Mouse (Mus musculus): ENCODE data around the gene Drc3. TPM values are rescaled to one million over a fixed set of nuclear protein-coding genes. Genes with fewer than 3 reads are reported as not detected.
"Not testable (repeated sequence)": the region's sequence is repeated elsewhere in the genome, so short reads cannot be mapped to it uniquely, and the experiment has no call there.

The Drc3 gene
- polyA plus RNA-seq, 1 experiment from 2014 or later = 1.9 TPM

DNA sequence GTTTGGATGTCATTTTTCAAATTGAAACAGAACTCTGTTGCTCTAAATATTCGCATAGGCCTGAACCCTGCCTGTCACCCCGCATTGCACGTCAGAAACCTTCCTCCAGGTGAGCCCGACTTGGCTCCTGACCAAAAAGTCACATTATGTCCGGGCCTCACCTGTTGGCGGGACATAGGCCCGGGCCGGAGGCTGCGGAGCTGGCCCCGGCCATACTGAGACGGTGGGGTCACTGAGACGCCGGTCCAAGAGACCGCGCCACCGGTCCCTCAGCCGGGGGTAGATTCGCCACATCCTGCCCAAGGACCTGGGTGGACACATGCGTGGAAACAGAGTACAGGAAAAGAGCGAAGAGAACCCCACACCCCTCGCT, 63.4 kb downstream of the Drc3 start:
- under 1% methylated on average over 21 of the region's 21 CpGs for WGBS

DNA sequence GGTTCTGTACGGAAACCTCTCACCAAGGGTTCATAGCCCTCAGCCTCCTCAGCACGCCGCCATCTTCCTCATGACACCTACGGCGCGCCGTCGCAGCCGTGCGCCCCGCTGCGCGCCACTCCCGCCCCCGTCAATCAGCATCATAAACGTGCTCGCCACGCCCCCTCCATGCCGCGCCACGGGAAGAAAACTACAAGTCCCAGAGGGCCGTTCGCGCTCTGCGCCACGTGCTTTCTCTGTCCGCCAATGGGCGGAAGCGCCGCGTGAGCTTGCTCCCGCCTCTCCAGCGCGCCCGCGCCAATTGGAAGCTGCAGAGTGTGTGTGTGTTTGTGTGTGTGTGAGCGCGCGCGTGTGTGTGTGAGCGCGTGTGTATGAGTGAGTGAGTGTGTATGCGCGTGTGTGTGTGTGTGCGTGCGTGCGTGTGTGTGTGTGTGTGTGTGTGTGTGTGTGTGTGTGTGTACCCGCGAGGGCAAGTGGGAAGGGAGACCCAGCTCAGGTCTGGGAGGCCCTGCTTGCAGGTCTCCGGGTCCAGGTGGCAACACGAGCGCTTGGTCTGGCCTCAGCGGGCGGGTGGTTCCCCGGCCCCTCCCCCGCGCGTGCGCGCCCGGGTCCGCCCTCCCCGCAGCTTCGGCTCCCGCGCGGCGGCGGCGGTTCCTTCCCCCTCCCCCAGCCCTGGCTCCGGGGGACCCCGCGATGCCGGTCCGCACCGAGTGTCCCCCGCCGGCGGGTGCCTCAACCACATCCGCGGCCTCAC, 64.0 kb downstream of the Drc3 start, which contains the start of gene Gid4:
TSS of gene Gid4 (plus strand) at position 183 of the 754 bp plus-strand sequence.
- WGBS = under 1% methylated on average over 65 of the region's 81 CpGs
- no peaks in the 10 kb centered on the region for H3K9me3 ChIP-seq
- H3K4me3 ChIP-seq (replicated peaks) = peak within 1 kb of the TSS; percentile 92
- H3K27ac ChIP-seq = peak within 1 kb of the TSS; percentile 91
- peak within 1 kb of the TSS; percentile 95 for H3K9ac ChIP-seq
- H3K4me1 ChIP-seq (replicated peaks) = peaks cover 16% of the 10 kb centered on the region
- no peaks in the 10 kb centered on the region for H3K36me3 ChIP-seq
- peak; percentile 97 for ATAC-seq
- no peaks in the 10 kb centered on the region for H3K27me3 ChIP-seq (replicated peaks)
- peak within 1 kb of the TSS; percentile 85 for H3K4me2 ChIP-seq (replicated peaks)

More for the DNA sequence above, 63.4 kb downstream of the Drc3 start:
- Histone ChIP-seq H3K4me1 (replicated peaks) (peaks cover 16% of the 10 kb centered on the region), H3K27me3 (replicated peaks) (no peaks in the 10 kb centered on the region), H3K27ac (peak overlapping the region; percentile 60; the same call in 1 of the 2 replicates), H3K36me3 (no peaks in the 10 kb centered on the region), H3K9ac (peak overlapping the region; percentile 73), H3K4me3 (replicated peaks) (peak overlapping the region; percentile 92), H3K9me3 (no peaks in the 10 kb centered on the region), H3K4me2 (replicated peaks) (peak overlapping the region; percentile 73)
- ATAC-seq = peak; percentile 60

DNA sequence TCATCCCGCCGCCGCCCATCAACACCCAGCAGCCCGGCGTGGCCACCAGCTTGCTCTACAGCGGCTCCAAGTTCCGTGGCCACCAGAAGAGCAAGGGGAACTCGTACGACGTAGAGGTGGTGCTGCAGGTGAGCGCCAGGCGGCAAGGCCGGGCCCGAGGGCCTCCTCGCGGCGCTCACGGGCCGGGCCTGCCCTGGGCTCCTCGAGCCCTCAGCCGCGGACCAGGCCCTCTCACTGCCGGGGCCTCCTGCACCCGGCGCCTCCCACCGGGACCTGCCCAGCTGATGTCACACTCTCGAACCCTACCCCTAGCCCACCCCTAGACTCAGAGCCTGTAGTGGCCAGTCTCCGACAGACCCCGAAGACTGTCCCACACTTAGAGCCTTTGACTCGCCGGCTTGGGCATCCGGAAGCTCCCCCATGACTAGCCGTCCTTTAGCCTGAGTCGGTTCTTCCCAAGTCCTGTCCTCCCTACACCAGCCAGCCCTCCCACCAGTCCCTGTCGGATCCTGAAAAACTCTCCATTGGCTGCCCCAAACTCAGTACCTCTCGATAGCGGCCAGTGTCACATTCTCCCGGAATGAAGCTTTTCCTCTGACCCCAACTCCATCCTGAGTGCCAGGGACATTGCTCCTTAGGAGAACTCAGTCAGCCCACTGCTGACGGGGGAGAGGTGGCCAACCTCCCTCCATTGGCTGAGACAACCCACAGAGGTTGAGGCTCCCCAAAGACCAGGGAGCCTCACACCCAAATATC, 64.8 kb downstream of the Drc3 start, which contains the start of gene Atpaf2:
TSS of gene Atpaf2 (minus strand) at position 741 of the 756 bp plus-strand sequence.
- peak within 1 kb of the TSS; percentile 85 for H3K4me2 ChIP-seq (replicated peaks)
- no peaks in the 10 kb centered on the region for H3K36me3 ChIP-seq
- under 1% methylated on average over 39 of the region's 39 CpGs for WGBS
- no peaks in the 10 kb centered on the region for H3K9me3 ChIP-seq
- peaks cover 16% of the 10 kb centered on the region for H3K4me1 ChIP-seq (replicated peaks)
- ATAC-seq = peak; percentile 38
- peak within 1 kb of the TSS; percentile 92 for H3K4me3 ChIP-seq (replicated peaks)
- no peaks in the 10 kb centered on the region for H3K27me3 ChIP-seq (replicated peaks)
- H3K27ac ChIP-seq = peak within 1 kb of the TSS; percentile 91
- peak within 1 kb of the TSS; percentile 95 for H3K9ac ChIP-seq

DNA sequence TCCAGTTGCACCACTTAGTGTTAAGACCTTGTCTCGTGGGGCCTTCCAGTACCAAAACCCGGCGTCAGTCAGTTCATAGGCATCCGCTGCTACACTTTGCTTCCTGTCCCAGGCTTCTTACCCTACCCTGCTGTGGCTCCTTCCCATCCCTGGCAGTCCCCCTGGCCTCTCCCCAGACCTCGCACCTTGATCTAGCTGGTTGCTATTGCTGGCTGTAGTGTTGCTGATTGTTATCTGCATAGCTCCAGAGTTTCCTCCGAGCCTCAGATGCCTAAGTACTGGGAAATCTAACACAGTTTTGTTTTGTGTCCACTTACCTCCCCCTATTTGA, 65.3 kb downstream of the Drc3 start:
- WGBS = 6% methylated on average over 6 of the region's 6 CpGs
- H3K4me2 ChIP-seq (replicated peaks) = peak overlapping the region; percentile 85
- H3K9ac ChIP-seq = peak overlapping the region; percentile 95
- peaks cover 16% of the 10 kb centered on the region for H3K4me1 ChIP-seq (replicated peaks)
- H3K27ac ChIP-seq = peak overlapping the region; percentile 91
- H3K27me3 ChIP-seq (replicated peaks) = no peaks in the 10 kb centered on the region
- no peak for ATAC-seq
- H3K9me3 ChIP-seq = no peaks in the 10 kb centered on the region
- no peaks in the 10 kb centered on the region for H3K36me3 ChIP-seq
- peak overlapping the region; percentile 92 for H3K4me3 ChIP-seq (replicated peaks)

DNA sequence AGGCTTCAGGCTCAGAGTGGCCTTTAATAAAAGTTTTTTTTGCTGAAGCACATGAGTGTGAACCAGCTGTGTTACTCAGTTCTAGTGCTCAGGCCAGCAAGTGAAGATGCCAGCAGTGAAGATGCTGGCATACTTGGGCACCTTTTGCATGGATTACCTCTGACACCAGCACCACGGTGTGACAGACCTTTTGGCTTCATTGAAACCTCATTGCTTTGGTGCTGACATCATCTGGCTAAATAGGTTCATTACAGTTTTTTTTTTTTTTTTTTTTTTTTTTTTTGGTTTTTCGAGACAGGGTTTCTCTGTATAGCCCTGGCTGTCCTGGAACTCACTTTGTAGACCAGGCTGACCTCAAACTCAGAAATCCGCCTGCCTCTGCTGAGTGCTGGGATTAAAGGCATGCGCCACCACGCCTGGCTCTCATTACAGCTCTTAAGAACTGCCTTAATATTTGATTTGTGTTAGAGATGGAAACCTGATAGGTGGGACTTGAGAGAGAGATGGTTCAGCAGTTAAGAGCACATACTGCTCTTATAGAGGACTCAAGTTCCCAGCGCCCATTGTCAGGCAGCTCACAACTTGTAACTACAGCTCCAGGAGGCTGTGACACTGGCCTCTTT, 69.0 kb downstream of the Drc3 start:
- WGBS = 60% methylated on average over 6 of the region's 6 CpGs
- no peak for ATAC-seq
- H3K27me3 ChIP-seq (replicated peaks) = no peaks in the 10 kb centered on the region

DNA sequence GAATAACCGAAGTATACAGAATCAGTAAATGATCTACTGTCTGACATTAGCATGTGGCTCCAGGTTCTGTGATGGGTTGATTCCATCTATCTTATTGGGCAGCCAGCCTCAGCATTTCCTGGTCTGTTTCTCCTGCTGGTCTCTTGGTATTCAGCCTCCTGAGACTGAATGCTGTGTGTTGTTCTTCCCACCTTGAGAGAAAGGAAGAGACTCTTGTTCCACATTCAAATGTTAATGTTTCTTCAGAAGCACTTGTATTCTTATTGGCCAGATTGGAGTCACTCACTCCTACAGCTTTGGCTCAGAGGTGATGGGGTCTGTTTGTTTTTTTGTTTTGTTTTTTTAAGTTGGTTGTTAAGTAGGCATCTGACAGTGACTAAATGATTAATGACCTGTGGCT, 69.9 kb downstream of the Drc3 start:
- 69% methylated on average over 1 of the region's 1 CpGs for WGBS
- H3K4me2 ChIP-seq (replicated peaks) = no peak overlapping the region
- no peaks in the 10 kb centered on the region for H3K36me3 ChIP-seq
- no peaks in the 10 kb centered on the region for H3K9me3 ChIP-seq
- H3K27ac ChIP-seq = no peak overlapping the region
- no peak overlapping the region for H3K9ac ChIP-seq
- H3K4me1 ChIP-seq (replicated peaks) = peaks cover 10% of the 10 kb centered on the region
- no peak for ATAC-seq
- no peaks in the 10 kb centered on the region for H3K27me3 ChIP-seq (replicated peaks)
- H3K4me3 ChIP-seq (replicated peaks) = no peak overlapping the region

More for the DNA sequence above, 69.0 kb downstream of the Drc3 start:
- H3K9me3 ChIP-seq = no peaks in the 10 kb centered on the region
- no peak overlapping the region for H3K27ac ChIP-seq
- H3K9ac ChIP-seq = no peak overlapping the region
- H3K4me1 ChIP-seq (replicated peaks) = peaks cover 10% of the 10 kb centered on the region
- H3K36me3 ChIP-seq = no peaks in the 10 kb centered on the region
- no peak overlapping the region for H3K4me3 ChIP-seq (replicated peaks)
- H3K4me2 ChIP-seq (replicated peaks) = no peak overlapping the region

DNA sequence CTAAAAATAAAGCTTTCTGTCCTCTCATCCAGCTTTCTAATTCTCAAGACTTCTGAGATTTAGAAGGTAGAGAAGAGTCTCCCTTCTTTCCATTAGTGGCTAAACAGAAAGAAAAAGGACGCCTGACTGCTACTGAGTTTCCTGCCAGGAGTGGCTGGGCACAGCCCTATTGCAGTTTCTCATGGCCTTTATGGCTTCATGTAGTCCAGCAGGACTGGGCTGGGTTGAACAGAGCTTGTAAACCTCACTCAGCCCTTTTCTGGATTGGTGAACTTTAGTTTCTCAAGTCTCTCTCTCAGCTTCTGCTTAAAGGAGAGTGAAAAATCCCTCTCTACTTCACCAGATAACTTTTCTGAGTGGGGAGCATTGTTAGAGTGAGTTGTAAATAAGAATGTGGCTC, 73.3 kb downstream of the Drc3 start:
- Histone ChIP-seq H3K4me1 (replicated peaks) (no peaks in the 10 kb centered on the region), H3K4me3 (replicated peaks) (no peak overlapping the region), H3K9me3 (no peaks in the 10 kb centered on the region), H3K4me2 (replicated peaks) (no peak overlapping the region), H3K36me3 (no peaks in the 10 kb centered on the region; the same call in 1 of the 2 replicates), H3K9ac (no peak overlapping the region), H3K27ac (peak overlapping the region; percentile 24; the same call in 1 of the 2 replicates), H3K27me3 (replicated peaks) (no peaks in the 10 kb centered on the region)
- 70% methylated on average over 1 of the region's 1 CpGs for WGBS
- ATAC-seq = peak; percentile 49; the same call in 1 of the 2 replicates

DNA sequence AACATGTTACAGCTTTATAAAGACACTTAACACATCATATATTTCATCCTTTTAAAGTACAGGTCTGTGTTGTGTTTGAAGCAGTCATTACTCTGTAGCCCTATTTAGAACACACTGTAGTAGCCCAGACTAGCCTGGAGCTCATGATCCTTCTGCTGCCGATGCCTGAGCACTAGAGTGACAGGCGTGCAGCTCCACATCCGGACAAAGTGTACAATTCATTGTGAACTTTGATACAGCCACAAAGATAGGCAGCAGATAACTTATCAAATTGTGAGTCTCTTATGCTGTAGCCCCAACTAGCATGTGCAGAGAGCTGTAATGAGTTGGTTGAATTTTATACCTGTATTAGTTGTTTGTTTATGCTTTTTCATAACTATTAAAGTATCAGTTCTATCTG, 74.5 kb downstream of the Drc3 start:
- Histone ChIP-seq H3K4me1 (replicated peaks) (no peaks in the 10 kb centered on the region), H3K27ac (peak overlapping the region; percentile 20; the same call in 1 of the 2 replicates), H3K27me3 (replicated peaks) (no peaks in the 10 kb centered on the region), H3K4me2 (replicated peaks) (no peak overlapping the region), H3K9ac (no peak overlapping the region), H3K36me3 (peaks cover 3% of the 10 kb centered on the region; the same call in 1 of the 2 replicates), H3K4me3 (replicated peaks) (no peak overlapping the region), H3K9me3 (no peaks in the 10 kb centered on the region)
- peak; percentile 79 for ATAC-seq
- 70% methylated on average over 3 of the region's 3 CpGs for WGBS

DNA sequence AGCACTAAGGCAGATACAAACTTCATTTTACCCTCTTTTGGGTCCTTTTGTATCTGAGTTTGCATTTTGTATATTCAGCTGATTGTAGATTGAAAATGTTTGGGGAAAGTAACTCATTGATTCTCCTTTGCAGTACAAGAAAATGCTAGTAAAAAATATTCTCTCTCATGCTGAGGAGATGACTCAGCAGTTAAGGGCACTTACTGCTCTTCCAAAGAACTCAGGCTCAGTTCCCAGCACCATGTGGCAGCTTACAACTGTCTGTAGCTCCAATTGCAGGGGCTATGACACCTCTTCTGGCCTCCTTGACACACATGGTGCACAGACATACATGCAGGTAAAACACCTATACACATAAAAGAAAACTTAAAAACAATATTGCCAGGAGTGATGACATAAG, 80.4 kb downstream of the Drc3 start:
- Histone ChIP-seq H3K4me1 (replicated peaks) (no peaks in the 10 kb centered on the region), H3K9ac (no peak overlapping the region), H3K4me2 (replicated peaks) (no peak overlapping the region), H3K36me3 (peaks cover 7% of the 10 kb centered on the region; the same call in 1 of the 2 replicates), H3K27me3 (replicated peaks) (no peaks in the 10 kb centered on the region), H3K27ac (no peak overlapping the region), H3K9me3 (no peaks in the 10 kb centered on the region), H3K4me3 (replicated peaks) (no peak overlapping the region)
- ATAC-seq = no peak

DNA sequence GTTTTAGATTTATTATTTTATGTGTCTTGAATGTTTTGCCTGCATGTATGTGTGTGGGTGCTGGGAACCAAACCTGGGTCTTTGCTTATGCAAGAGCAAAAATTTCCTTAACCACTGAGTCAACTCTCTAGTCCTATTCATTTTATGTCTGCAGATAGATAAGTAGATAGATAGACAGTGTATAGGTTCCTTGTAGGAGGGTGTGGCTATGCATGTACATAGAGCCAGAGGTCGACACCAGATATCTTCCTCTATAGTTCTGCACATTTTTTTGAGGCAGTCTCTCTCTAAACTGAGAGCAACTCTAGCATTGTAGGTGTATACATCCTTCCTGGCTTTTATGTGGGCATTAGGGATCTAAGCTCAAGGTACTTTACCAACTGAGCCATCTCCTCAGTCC, 82.0 kb downstream of the Drc3 start:
- H3K27ac ChIP-seq = no peak overlapping the region
- H3K9me3 ChIP-seq = no peaks in the 10 kb centered on the region
- no peak overlapping the region for H3K4me3 ChIP-seq (replicated peaks)
- H3K4me1 ChIP-seq (replicated peaks) = no peaks in the 10 kb centered on the region
- no peak for ATAC-seq
- no peak overlapping the region for H3K9ac ChIP-seq
- WGBS = 83% methylated on average over 1 of the region's 1 CpGs
- H3K36me3 ChIP-seq = peaks cover 7% of the 10 kb centered on the region; the same call in 1 of the 2 replicates
- H3K27me3 ChIP-seq (replicated peaks) = no peaks in the 10 kb centered on the region
- H3K4me2 ChIP-seq (replicated peaks) = no peak overlapping the region

DNA sequence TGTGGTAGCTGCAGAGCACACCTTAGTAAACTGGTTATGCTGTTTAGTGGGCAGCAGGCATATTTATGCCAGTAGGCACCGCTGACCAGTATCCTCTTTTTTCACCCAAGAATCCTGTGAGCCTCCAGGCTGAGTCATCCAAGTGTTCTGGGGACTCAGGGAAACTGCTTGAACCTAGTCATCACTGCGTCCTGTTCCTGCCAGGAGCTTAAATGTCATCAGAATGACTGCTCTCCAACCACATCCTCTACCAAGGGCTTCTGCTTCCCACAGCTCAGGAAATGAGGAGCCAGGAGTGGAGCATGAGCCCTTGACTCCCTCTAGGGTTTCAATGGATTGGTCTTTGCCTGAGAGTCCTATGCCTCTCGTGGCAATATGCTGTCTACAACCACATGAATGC, 83.5 kb downstream of the Drc3 start:
- H3K27ac ChIP-seq = no peak overlapping the region
- no peaks in the 10 kb centered on the region for H3K4me1 ChIP-seq (replicated peaks)
- no peak for ATAC-seq
- H3K4me3 ChIP-seq (replicated peaks) = no peak overlapping the region
- H3K9me3 ChIP-seq = no peaks in the 10 kb centered on the region
- no peak overlapping the region for H3K4me2 ChIP-seq (replicated peaks)
- H3K9ac ChIP-seq = no peak overlapping the region
- 89% methylated on average over 3 of the region's 3 CpGs for WGBS
- no peaks in the 10 kb centered on the region for H3K27me3 ChIP-seq (replicated peaks)
- peaks cover 7% of the 10 kb centered on the region; the same call in 1 of the 2 replicates for H3K36me3 ChIP-seq

DNA sequence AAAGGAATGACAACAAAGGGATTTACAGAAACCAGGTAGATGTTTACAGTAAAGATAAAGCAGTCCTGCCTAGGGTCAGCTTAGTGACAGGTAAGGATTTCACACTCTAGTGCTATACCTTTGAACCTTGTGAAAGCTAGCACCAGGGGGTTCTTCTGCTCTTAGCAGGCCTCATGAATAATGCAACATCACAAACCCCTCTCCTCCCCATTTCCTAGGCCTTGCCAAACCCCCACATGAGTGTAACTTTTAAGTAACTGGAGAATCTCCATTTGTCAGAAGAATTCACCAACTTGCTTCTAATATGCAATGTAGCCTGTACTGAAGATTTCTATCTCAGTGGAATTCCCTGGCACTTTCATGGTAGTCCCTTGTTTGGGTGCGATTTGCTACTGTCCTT, 86.5 kb downstream of the Drc3 start:
- not testable (repeated sequence) for H3K9ac ChIP-seq; H3K4me1 ChIP-seq (replicated peaks); ATAC-seq; H3K4me2 ChIP-seq (replicated peaks); H3K4me3 ChIP-seq (replicated peaks); H3K9me3 ChIP-seq; H3K27ac ChIP-seq; H3K27me3 ChIP-seq (replicated peaks)
- H3K36me3 ChIP-seq = peaks cover 14% of the 10 kb centered on the region
- 16% methylated on average over 1 of the region's 1 CpGs for WGBS

Data from intestine, embryonic 15.5 days (tissue).